Mouse (Mus musculus): Measurements from ENCODE around the gene Cep128. TPM values are rescaled to one million over a fixed set of nuclear protein-coding genes. Genes with fewer than 3 reads are reported as not detected.

The Cep128 gene
- polyA plus RNA-seq, 1 experiment from 2014 or later: 4.0 TPM

GRCm38 (mm10) chr12:91305038-91305437, 79.2 kb downstream of the Cep128 start:
- Histone ChIP-seq H3K36me3 (replicated peaks) (no peaks in the 10 kb centered on the region), H3K27me3 (replicated peaks) (no peaks in the 10 kb centered on the region), H3K9me3 (no peaks in the 10 kb centered on the region), H3K4me1 (no peaks in the 10 kb centered on the region), H3K9ac (no peak overlapping the region), H3K4me3 (no peak overlapping the region), H3K27ac (no peak overlapping the region), H3K4me2 (no peak overlapping the region)
- ATAC-seq (replicated peaks): no peak
- 64% methylated on average over 5 of the region's 5 CpGs for WGBS

GRCm38 (mm10) chr12:91298700-91299099, 85.5 kb downstream of the Cep128 start:
- H3K27me3 ChIP-seq (replicated peaks): no peaks in the 10 kb centered on the region
- H3K4me2 ChIP-seq: no peak overlapping the region
- H3K9ac ChIP-seq: no peak overlapping the region
- ATAC-seq (replicated peaks): no peak
- WGBS: 97% methylated on average over 6 of the region's 6 CpGs
- no peaks in the 10 kb centered on the region for H3K9me3 ChIP-seq
- H3K4me1 ChIP-seq: peaks cover 11% of the 10 kb centered on the region
- H3K36me3 ChIP-seq (replicated peaks): no peaks in the 10 kb centered on the region
- no peak overlapping the region for H3K27ac ChIP-seq
- H3K4me3 ChIP-seq: no peak overlapping the region

- peak; percentile 63; the same call in 1 of the 2 replicates for ATAC-seq (replicated peaks)
- peak overlapping the region; percentile 24 for H3K27ac ChIP-seq
- H3K4me2 ChIP-seq: no peak overlapping the region
- no peaks in the 10 kb centered on the region for H3K27me3 ChIP-seq (replicated peaks)
- 52% methylated on average over 7 of the region's 7 CpGs for WGBS
- H3K4me3 ChIP-seq: no peak overlapping the region
- H3K36me3 ChIP-seq (replicated peaks): no peaks in the 10 kb centered on the region
- peaks cover 11% of the 10 kb centered on the region for H3K4me1 ChIP-seq
- H3K9ac ChIP-seq: no peak overlapping the region; the same call in 1 of the 2 replicates
- no peaks in the 10 kb centered on the region for H3K9me3 ChIP-seq
Measured at GRCm38 (mm10) chr12:91295870-91296269, 88.3 kb downstream of the Cep128 start.

GRCm38 (mm10) chr12:91295436-91295835, 88.8 kb downstream of the Cep128 start:
- H3K9ac ChIP-seq: no peak overlapping the region
- H3K36me3 ChIP-seq (replicated peaks): no peaks in the 10 kb centered on the region
- peaks cover 11% of the 10 kb centered on the region for H3K4me1 ChIP-seq
- H3K27me3 ChIP-seq (replicated peaks): no peaks in the 10 kb centered on the region
- H3K9me3 ChIP-seq: no peaks in the 10 kb centered on the region
- peak overlapping the region; percentile 24; the same call in 1 of the 2 replicates for H3K27ac ChIP-seq
- WGBS: 62% methylated on average over 3 of the region's 3 CpGs
- ATAC-seq (replicated peaks): peak; percentile 27; the same call in 1 of the 2 replicates
- no peak overlapping the region for H3K4me3 ChIP-seq
- no peak overlapping the region for H3K4me2 ChIP-seq

- WGBS: 90% methylated on average over 2 of the region's 2 CpGs
- no peaks in the 10 kb centered on the region for H3K9me3 ChIP-seq
- no peak for ATAC-seq (replicated peaks)
Measured at GRCm38 (mm10) chr12:91273936-91274335, 110.3 kb downstream of the Cep128 start.

GRCm38 (mm10) chr12:91269634-91270033, 114.6 kb downstream of the Cep128 start:
- Histone ChIP-seq H3K9me3 (no peaks in the 10 kb centered on the region), H3K4me1 (peaks cover 11% of the 10 kb centered on the region), H3K4me3 (no peak overlapping the region), H3K27me3 (replicated peaks) (no peaks in the 10 kb centered on the region), H3K36me3 (replicated peaks) (no peaks in the 10 kb centered on the region), H3K27ac (no peak overlapping the region), H3K9ac (no peak overlapping the region), H3K4me2 (no peak overlapping the region)
- WGBS: 93% methylated on average over 2 of the region's 2 CpGs
- ATAC-seq (replicated peaks): no peak

More at GRCm38 (mm10) chr12:91273936-91274335, 110.3 kb downstream of the Cep128 start:
- Histone ChIP-seq H3K9ac (no peak overlapping the region), H3K27me3 (replicated peaks) (no peaks in the 10 kb centered on the region), H3K4me1 (no peaks in the 10 kb centered on the region), H3K4me3 (no peak overlapping the region), H3K36me3 (replicated peaks) (no peaks in the 10 kb centered on the region), H3K4me2 (no peak overlapping the region), H3K27ac (no peak overlapping the region)

GRCm38 (mm10) chr12:91268974-91269373, 115.2 kb downstream of the Cep128 start:
- Histone ChIP-seq H3K9me3 (no peaks in the 10 kb centered on the region), H3K4me2 (no peak overlapping the region), H3K4me3 (no peak overlapping the region), H3K9ac (no peak overlapping the region), H3K27ac (no peak overlapping the region), H3K36me3 (replicated peaks) (no peaks in the 10 kb centered on the region), H3K4me1 (peaks cover 11% of the 10 kb centered on the region), H3K27me3 (replicated peaks) (no peaks in the 10 kb centered on the region)
- WGBS: 90% methylated on average over 3 of the region's 3 CpGs
- no peak for ATAC-seq (replicated peaks)

GRCm38 (mm10) chr12:91266014-91266413, 118.2 kb downstream of the Cep128 start:
- no peak overlapping the region for H3K27ac ChIP-seq
- WGBS: 57% methylated on average over 2 of the region's 2 CpGs
- peak; percentile 51; the same call in 1 of the 2 replicates for ATAC-seq (replicated peaks)

GRCm38 (mm10) chr12:91265462-91265861, 118.7 kb downstream of the Cep128 start:
- Histone ChIP-seq H3K36me3 (replicated peaks) (no peaks in the 10 kb centered on the region), H3K9ac (no peak overlapping the region), H3K9me3 (no peaks in the 10 kb centered on the region), H3K4me1 (peaks cover 11% of the 10 kb centered on the region), H3K4me2 (no peak overlapping the region), H3K4me3 (no peak overlapping the region), H3K27me3 (replicated peaks) (no peaks in the 10 kb centered on the region), H3K27ac (peak overlapping the region; percentile 50; the same call in 1 of the 2 replicates)
- peak; percentile 92 for ATAC-seq (replicated peaks)
- 13% methylated on average over 5 of the region's 5 CpGs for WGBS

More at GRCm38 (mm10) chr12:91266014-91266413, 118.2 kb downstream of the Cep128 start:
- Histone ChIP-seq H3K9ac (no peak overlapping the region), H3K4me3 (no peak overlapping the region), H3K36me3 (replicated peaks) (no peaks in the 10 kb centered on the region), H3K4me2 (no peak overlapping the region), H3K27me3 (replicated peaks) (no peaks in the 10 kb centered on the region), H3K4me1 (peaks cover 11% of the 10 kb centered on the region), H3K9me3 (no peaks in the 10 kb centered on the region)

GRCm38 (mm10) chr12:91264828-91265355, 119.3 kb downstream of the Cep128 start:
- Histone ChIP-seq H3K9ac (no peak overlapping the region), H3K27ac (peak overlapping the region; percentile 34), H3K9me3 (no peaks in the 10 kb centered on the region), H3K27me3 (replicated peaks) (no peaks in the 10 kb centered on the region), H3K4me3 (no peak overlapping the region), H3K4me2 (no peak overlapping the region), H3K36me3 (replicated peaks) (no peaks in the 10 kb centered on the region), H3K4me1 (peaks cover 11% of the 10 kb centered on the region)
- 42% methylated on average over 3 of the region's 3 CpGs for WGBS
- ATAC-seq (replicated peaks): peak; percentile 65

GRCm38 (mm10) chr12:91263705-91264104, 120.5 kb downstream of the Cep128 start:
- H3K4me3 ChIP-seq: no peak overlapping the region
- no peaks in the 10 kb centered on the region for H3K36me3 ChIP-seq (replicated peaks)
- no peak for ATAC-seq (replicated peaks)
- H3K27me3 ChIP-seq (replicated peaks): no peaks in the 10 kb centered on the region
- no peaks in the 10 kb centered on the region for H3K9me3 ChIP-seq
- no peak overlapping the region for H3K27ac ChIP-seq
- no peak overlapping the region for H3K4me2 ChIP-seq
- 71% methylated on average over 3 of the region's 3 CpGs for WGBS
- H3K9ac ChIP-seq: no peak overlapping the region
- H3K4me1 ChIP-seq: peaks cover 11% of the 10 kb centered on the region

- H3K36me3 ChIP-seq (replicated peaks): no peaks in the 10 kb centered on the region
- 68% methylated on average over 3 of the region's 3 CpGs for whole genome bisulfite sequencing
- H3K9ac ChIP-seq: no peak overlapping the region
- H3K27me3 ChIP-seq (replicated peaks): no peaks in the 10 kb centered on the region
- ATAC-seq (replicated peaks): no peak
- no peak overlapping the region for H3K4me2 ChIP-seq
- H3K4me3 ChIP-seq: no peak overlapping the region
- peaks cover 11% of the 10 kb centered on the region for H3K4me1 ChIP-seq
- H3K9me3 ChIP-seq: no peaks in the 10 kb centered on the region
- H3K27ac ChIP-seq: no peak overlapping the region
Measured at GRCm38 (mm10) chr12:91262801-91263200, 121.4 kb downstream of the Cep128 start.

- H3K4me2 ChIP-seq: no peak overlapping the region
- H3K9me3 ChIP-seq: no peaks in the 10 kb centered on the region
- H3K4me3 ChIP-seq: no peak overlapping the region
- H3K27ac ChIP-seq: no peak overlapping the region
- H3K9ac ChIP-seq: no peak overlapping the region
- H3K36me3 ChIP-seq (replicated peaks): no peaks in the 10 kb centered on the region
- no peaks in the 10 kb centered on the region for H3K4me1 ChIP-seq
- no peak for ATAC-seq (replicated peaks)
- H3K27me3 ChIP-seq (replicated peaks): no peaks in the 10 kb centered on the region
- 94% methylated on average over 7 of the region's 7 CpGs for WGBS
Measured at GRCm38 (mm10) chr12:91256334-91256733, 127.9 kb downstream of the Cep128 start.
